Mouse (Mus musculus): ENCODE measurements around the gene Npcd. TPM values are rescaled to one million over a fixed set of nuclear protein-coding genes. Genes with fewer than 3 reads are reported as not detected.

Npcd gene
- polyA plus RNA-seq, 1 experiment from 2014 or later: 0.32 TPM

DNA sequence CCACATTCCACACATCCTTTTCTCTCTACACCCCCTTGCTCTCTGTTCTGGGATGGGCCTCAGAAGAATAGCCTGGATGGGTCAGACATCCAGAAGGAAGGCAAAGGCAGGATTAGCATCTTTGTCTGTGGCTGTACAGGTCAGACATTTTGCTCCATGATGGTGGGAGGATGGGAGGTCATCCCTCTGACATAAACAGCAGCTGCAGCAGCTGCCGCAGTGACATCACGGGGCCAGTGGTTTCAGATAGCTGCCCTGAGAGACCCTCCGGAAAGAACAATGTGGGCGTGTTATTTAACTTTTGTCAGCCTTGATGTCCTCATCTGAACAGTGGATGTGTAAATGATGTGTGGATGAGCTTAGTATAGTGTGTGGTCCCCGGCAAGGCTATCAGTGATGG lies 88.2 kb downstream of the Npcd start:
- Histone ChIP-seq H3K9ac (no peak overlapping the region), H3K36me3 (no peaks in the 10 kb centered on the region), H3K4me1 (peaks cover 12% of the 10 kb centered on the region), H3K27me3 (no peaks in the 10 kb centered on the region), H3K4me2 (no peak overlapping the region), H3K4me3 (no peak overlapping the region), H3K9me3 (no peaks in the 10 kb centered on the region), H3K27ac (no peak overlapping the region)
- 85% methylated on average over 5 of the region's 5 CpGs for WGBS
- ATAC-seq (ENCODE audit: insufficient number of reproducible peaks, insufficient read depth, low FRiP score, low TSS enrichment, low read depth): no peak

GRCm38 (mm10) chr15:79745312-79745711 lies 88.7 kb downstream of the Npcd start:
- Histone ChIP-seq H3K4me2 (no peak overlapping the region), H3K4me3 (no peak overlapping the region), H3K36me3 (no peaks in the 10 kb centered on the region), H3K9ac (no peak overlapping the region), H3K4me1 (peaks cover 18% of the 10 kb centered on the region), H3K27ac (no peak overlapping the region), H3K27me3 (no peaks in the 10 kb centered on the region), H3K9me3 (no peaks in the 10 kb centered on the region)
- no peak for ATAC-seq (ENCODE audit: insufficient number of reproducible peaks, insufficient read depth, low FRiP score, low TSS enrichment, low read depth)
- 85% methylated on average over 10 of the region's 10 CpGs for WGBS

- no peaks in the 10 kb centered on the region for H3K27me3 ChIP-seq
- no peak overlapping the region for H3K4me3 ChIP-seq
- H3K4me2 ChIP-seq: no peak overlapping the region
- H3K9me3 ChIP-seq: no peaks in the 10 kb centered on the region
- WGBS: 81% methylated on average over 8 of the region's 8 CpGs
- peaks cover 24% of the 10 kb centered on the region for H3K4me1 ChIP-seq
- no peak overlapping the region for H3K9ac ChIP-seq
- no peaks in the 10 kb centered on the region for H3K36me3 ChIP-seq
- H3K27ac ChIP-seq: no peak overlapping the region
- no peak for ATAC-seq (ENCODE audit: insufficient number of reproducible peaks, insufficient read depth, low FRiP score, low TSS enrichment, low read depth)
These were observed 89.3 kb downstream of the Npcd start for GRCm38 (mm10) chr15:79744742-79745141.

DNA sequence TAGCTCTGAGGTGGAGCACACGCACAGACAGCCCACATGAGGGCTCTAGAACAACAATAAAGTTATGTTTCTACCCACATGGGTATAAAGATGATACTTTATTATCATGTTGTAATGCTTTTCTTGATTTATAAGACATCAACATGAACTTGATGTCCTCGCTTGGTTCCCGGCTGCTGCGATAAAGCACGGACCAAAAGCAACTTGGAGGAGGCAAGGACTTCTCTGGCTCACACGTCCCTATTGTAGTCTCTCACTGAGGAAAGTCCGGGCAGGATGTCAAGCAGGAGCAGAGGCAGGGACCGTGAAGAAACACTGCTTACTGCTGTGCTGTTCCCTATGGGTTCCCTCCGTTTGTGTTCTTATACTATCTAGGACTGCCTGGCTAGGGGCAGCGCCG lies 90.0 kb downstream of the Npcd start:
- H3K9ac ChIP-seq: no peak overlapping the region
- ATAC-seq (ENCODE audit: insufficient number of reproducible peaks, insufficient read depth, low FRiP score, low TSS enrichment, low read depth): no peak
- peaks cover 7% of the 10 kb centered on the region for H3K36me3 ChIP-seq
- H3K27ac ChIP-seq: no peak overlapping the region
- WGBS: 93% methylated on average over 11 of the region's 11 CpGs
- no peak overlapping the region for H3K4me2 ChIP-seq
- peaks cover 30% of the 10 kb centered on the region for H3K4me1 ChIP-seq
- no peaks in the 10 kb centered on the region for H3K9me3 ChIP-seq
- H3K4me3 ChIP-seq: no peak overlapping the region
- H3K27me3 ChIP-seq: no peaks in the 10 kb centered on the region

GRCm38 (mm10) chr15:79742706-79743023 lies 91.4 kb downstream of the Npcd start:
- ATAC-seq (ENCODE audit: insufficient number of reproducible peaks, insufficient read depth, low FRiP score, low TSS enrichment, low read depth): no peak
- H3K4me3 ChIP-seq: peak overlapping the region; percentile 76
- under 1% methylated on average over 23 of the region's 23 CpGs for WGBS
- peaks cover 21% of the 10 kb centered on the region for H3K36me3 ChIP-seq
- H3K9me3 ChIP-seq: no peaks in the 10 kb centered on the region
- H3K27me3 ChIP-seq: no peaks in the 10 kb centered on the region
- peak overlapping the region; percentile 60; the same call in 1 of the 2 replicates for H3K27ac ChIP-seq
- peaks cover 33% of the 10 kb centered on the region for H3K4me1 ChIP-seq
- H3K4me2 ChIP-seq: peak overlapping the region; percentile 73
- peak overlapping the region; percentile 87 for H3K9ac ChIP-seq

GRCm38 (mm10) chr15:79741921-79742705 lies 91.9 kb downstream of the Npcd start, which contains the start of gene Sun2:
Gene Sun2 (minus strand): TSS chr15:79742536.
- peaks cover 33% of the 10 kb centered on the region for H3K4me1 ChIP-seq
- no peaks in the 10 kb centered on the region for H3K27me3 ChIP-seq
- peak within 1 kb of the TSS; percentile 60 for H3K27ac ChIP-seq
- peak; percentile 88 for ATAC-seq (ENCODE audit: insufficient number of reproducible peaks, insufficient read depth, low FRiP score, low TSS enrichment, low read depth)
- peak within 1 kb of the TSS; percentile 76 for H3K4me3 ChIP-seq
- under 1% methylated on average over 67 of the region's 93 CpGs for WGBS
- H3K9me3 ChIP-seq: no peaks in the 10 kb centered on the region
- H3K4me2 ChIP-seq: peak within 1 kb of the TSS; percentile 73
- peak within 1 kb of the TSS; percentile 87 for H3K9ac ChIP-seq
- H3K36me3 ChIP-seq: peaks cover 26% of the 10 kb centered on the region

GRCm38 (mm10) chr15:79741173-79741858 lies 92.7 kb downstream of the Npcd start:
- H3K9me3 ChIP-seq: no peaks in the 10 kb centered on the region
- H3K36me3 ChIP-seq: peaks cover 34% of the 10 kb centered on the region
- WGBS: 25% methylated on average over 14 of the region's 14 CpGs
- no peaks in the 10 kb centered on the region for H3K27me3 ChIP-seq
- no peak for ATAC-seq (ENCODE audit: insufficient number of reproducible peaks, insufficient read depth, low FRiP score, low TSS enrichment, low read depth)
- peak overlapping the region; percentile 87 for H3K9ac ChIP-seq
- peak overlapping the region; percentile 60; the same call in 1 of the 2 replicates for H3K27ac ChIP-seq
- peak overlapping the region; percentile 76 for H3K4me3 ChIP-seq
- H3K4me2 ChIP-seq: peak overlapping the region; percentile 73
- H3K4me1 ChIP-seq: peaks cover 33% of the 10 kb centered on the region

DNA sequence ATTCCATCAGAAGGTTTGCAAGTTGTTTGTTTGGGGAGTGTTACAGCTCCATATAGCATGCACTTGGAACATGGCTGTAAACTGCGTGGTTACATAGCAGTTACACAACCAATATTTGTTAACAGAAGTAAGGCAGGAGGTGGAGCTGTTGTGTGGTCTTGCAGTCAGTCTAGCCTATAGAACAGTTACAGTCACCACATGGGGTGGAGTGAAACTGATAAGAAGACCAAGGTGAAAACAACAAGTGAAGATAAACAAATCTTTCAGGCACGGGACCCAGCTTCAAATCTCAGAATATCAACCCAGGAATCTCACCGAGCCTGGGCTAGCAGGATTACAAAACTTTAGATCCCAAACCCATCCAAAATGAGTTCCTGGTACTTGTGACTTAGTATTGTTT lies 93.3 kb downstream of the Npcd start:
- Histone ChIP-seq H3K36me3 (peaks cover 38% of the 10 kb centered on the region), H3K9me3 (no peaks in the 10 kb centered on the region), H3K4me1 (peaks cover 35% of the 10 kb centered on the region), H3K27me3 (no peaks in the 10 kb centered on the region), H3K4me3 (peak overlapping the region; percentile 76), H3K27ac (no peak overlapping the region), H3K4me2 (peak overlapping the region; percentile 73), H3K9ac (peak overlapping the region; percentile 87)
- ATAC-seq (ENCODE audit: insufficient number of reproducible peaks, insufficient read depth, low FRiP score, low TSS enrichment, low read depth): no peak
- WGBS: 81% methylated on average over 3 of the region's 3 CpGs

Other genes with a start within 250 kb of the Npcd start
- gene Dmc1, start 229.1 kb downstream of the Npcd start, polyA plus RNA-seq (2015; fragmentation: Nextera tagmentation; extraction: Ambion mirVana): 2.2 TPM in 2 replicates
- 2.2 and 2.5 TPM in 2 replicates for gene Fam227a, start 175.3 kb downstream of the Npcd start, polyA plus RNA-seq (2015; fragmentation: Nextera tagmentation; extraction: Ambion mirVana)
- gene Cby1, start 175.0 kb downstream of the Npcd start, polyA plus RNA-seq (2015; fragmentation: Nextera tagmentation; extraction: Ambion mirVana): 60.7 and 66.0 TPM in 2 replicates
- 238 TPM in 2 replicates for gene Tomm22, start 163.4 kb downstream of the Npcd start, polyA plus RNA-seq (2015; fragmentation: Nextera tagmentation; extraction: Ambion mirVana)
- 26.1 and 28.3 TPM in 2 replicates for gene Josd1, start 146.3 kb downstream of the Npcd start, polyA plus RNA-seq (2015; fragmentation: Nextera tagmentation; extraction: Ambion mirVana)
- 39.8 and 42.2 TPM in 2 replicates for gene Gtpbp1, start 143.4 kb downstream of the Npcd start, polyA plus RNA-seq (2015; fragmentation: Nextera tagmentation; extraction: Ambion mirVana)
- 7.3 and 8.0 TPM in 2 replicates for gene Sun2, start 91.7 kb downstream of the Npcd start, polyA plus RNA-seq (2015; fragmentation: Nextera tagmentation; extraction: Ambion mirVana)
- gene Dnal4, start 56.4 kb downstream of the Npcd start, polyA plus RNA-seq (2015; fragmentation: Nextera tagmentation; extraction: Ambion mirVana): 69.2 and 74.4 TPM in 2 replicates
- gene Nptxr, start 29.5 kb downstream of the Npcd start, polyA plus RNA-seq (2015; fragmentation: Nextera tagmentation; extraction: Ambion mirVana): 4.7 and 5.4 TPM in 2 replicates
- gene Cbx6, start 451 bp upstream of the Npcd start, polyA plus RNA-seq (2015; fragmentation: Nextera tagmentation; extraction: Ambion mirVana): 54.7 and 56.7 TPM in 2 replicates
- 11.0 and 13.1 TPM in 2 replicates for gene Apobec3, start 57.4 kb upstream of the Npcd start, polyA plus RNA-seq (2015; fragmentation: Nextera tagmentation; extraction: Ambion mirVana)
- gene Cbx7, start 136.9 kb upstream of the Npcd start, polyA plus RNA-seq (2015; fragmentation: Nextera tagmentation; extraction: Ambion mirVana): 2.5 and 2.9 TPM in 2 replicates
- gene Pdgfb, start 180.7 kb upstream of the Npcd start, polyA plus RNA-seq (2015; fragmentation: Nextera tagmentation; extraction: Ambion mirVana): 2.2 and 2.9 TPM in 2 replicates

Measured in embryonic facial prominence, embryonic 13.5 days (tissue).